Mouse (Mus musculus): ENCODE results near the gene Ndrg3.

The Ndrg3 gene

GRCm38 (mm10) chr2:157006511-157007233 lies 14.8 kb upstream of the Ndrg3 start, which contains the start of gene Dsn1:
Gene Dsn1 (minus strand): TSS chr2:157007154.
- intact Hi-C loops (cut with DNase I) = no loop called here

GRCm38 (mm10) chr2:157002321-157002720 lies 10.5 kb upstream of the Ndrg3 start:
- intact Hi-C loops (cut with DNase I) = no loop called here

GRCm38 (mm10) chr2:156998263-156998662 lies 6.4 kb upstream of the Ndrg3 start:
- intact Hi-C loops (cut with DNase I) = loop anchor here (5.0 to 10.0 kb wide), 2 partner anchors 93 to 126 kb away; no protein-coding TSS in a partner anchor

GRCm38 (mm10) chr2:156996576-156996975 lies 4.7 kb upstream of the Ndrg3 start:
- intact Hi-C loops (cut with DNase I) = loop anchor here (5.0 to 10.0 kb wide), 2 partner anchors 92 to 124 kb away; no protein-coding TSS in a partner anchor

GRCm38 (mm10) chr2:156990727-156991431 lies 977 bp downstream of the Ndrg3 start:
- intact Hi-C loops (cut with DNase I) = loop anchor here (10.0 kb wide), 1 partner anchor 86 kb away; no protein-coding TSS in a partner anchor

- intact Hi-C loops (cut with DNase I) = no loop called here
These were observed 4.5 kb downstream of the Ndrg3 start for GRCm38 (mm10) chr2:156987316-156987715.

- intact Hi-C loops (cut with DNase I) = no loop called here
These were observed 9.0 kb downstream of the Ndrg3 start for GRCm38 (mm10) chr2:156982864-156983263.

GRCm38 (mm10) chr2:156981291-156981690 lies 10.6 kb downstream of the Ndrg3 start:
- intact Hi-C loops (cut with DNase I) = no loop called here

- intact Hi-C loops (cut with DNase I) = no loop called here
These were observed 11.8 kb downstream of the Ndrg3 start for GRCm38 (mm10) chr2:156980059-156980458.

- intact Hi-C loops (cut with DNase I) = no loop called here
These were observed 15.1 kb downstream of the Ndrg3 start for GRCm38 (mm10) chr2:156976711-156977110.

- intact Hi-C loops (cut with DNase I) = no loop called here
These were observed 16.9 kb downstream of the Ndrg3 start for GRCm38 (mm10) chr2:156974967-156975366.

GRCm38 (mm10) chr2:156973316-156974100 lies 18.3 kb downstream of the Ndrg3 start:
- intact Hi-C loops (cut with DNase I) = no loop called here

- intact Hi-C loops (cut with DNase I) = no loop called here
These were observed 21.6 kb downstream of the Ndrg3 start for GRCm38 (mm10) chr2:156970253-156970652.

GRCm38 (mm10) chr2:156968501-156968900 lies 23.4 kb downstream of the Ndrg3 start:
- intact Hi-C loops (cut with DNase I) = no loop called here

- intact Hi-C loops (cut with DNase I) = no loop called here
These were observed 24.5 kb downstream of the Ndrg3 start for GRCm38 (mm10) chr2:156967388-156967787.

- intact Hi-C loops (cut with DNase I) = no loop called here
These were observed 28.0 kb downstream of the Ndrg3 start for GRCm38 (mm10) chr2:156963891-156964290.

GRCm38 (mm10) chr2:156958496-156959252 lies 33.2 kb downstream of the Ndrg3 start:
- intact Hi-C loops (cut with DNase I) = no loop called here

- intact Hi-C loops (cut with DNase I) = no loop called here
These were observed 34.8 kb downstream of the Ndrg3 start for GRCm38 (mm10) chr2:156957035-156957434.

GRCm38 (mm10) chr2:156956306-156956705 lies 35.5 kb downstream of the Ndrg3 start:
- intact Hi-C loops (cut with DNase I) = no loop called here

GRCm38 (mm10) chr2:156954463-156954862 lies 37.4 kb downstream of the Ndrg3 start:
- intact Hi-C loops (cut with DNase I) = no loop called here

Measured in adrenal gland (tissue).